Mouse (Mus musculus) gastrocnemius, postnatal 36 days (tissue): ENCODE measurements around the gene Shisa6. TPM values are rescaled to one million over a fixed set of nuclear protein-coding genes. Genes with fewer than 3 reads are reported as not detected.
A peak's percentile ranks its signal among the peaks of the same experiment; 100 is the strongest.

ENCODE experiments used
- DNase-seq, 2 experiments: peaks; one replicate each; pipeline ENCODE4 v3.0.0; 2022
- intact Hi-C: fragments of 180-260 bp; cut with DNase I; formaldehyde crosslinking; loops from one replicate; pipeline ENCODE4 v1.15.1; 2025
- long read RNA-seq, 2 experiments: library from polyadenylated mRNA; stranded (forward); transcript quantifications; one replicate each; pipeline ENCODE4 v2.0.0; 2021
- total RNA-seq, 2 experiments: library from RNA; stranded (reverse); gene quantifications; 2 replicates each; pipeline ENCODE4 v1.2.3; 2021

Shisa6 gene
- total RNA-seq, result under 1 TPM; 0.05 to 0.42 TPM
- long read RNA-seq, experiment 1, result 0 reads
- long read RNA-seq, experiment 2, result 0 reads

GRCm38 (mm10) chr11:66525371-66526045, at the start of gene Shisa6:
Shisa6 (minus strand) TSS chr11:66525964.
- DNase-seq, result no peak
- intact Hi-C loops, result no loop called here

- no peak for DNase-seq
- intact Hi-C loops, result no loop called here
Observed at GRCm38 (mm10) chr11:66573888-66574287, 48.1 kb upstream of the Shisa6 start.

- no peak for DNase-seq
- intact Hi-C loops, result no loop called here
Observed at GRCm38 (mm10) chr11:66569045-66569444, 43.3 kb upstream of the Shisa6 start.

- DNase-seq, result no peak
- intact Hi-C loops, result no loop called here
Observed at GRCm38 (mm10) chr11:66568386-66568791, 42.6 kb upstream of the Shisa6 start.

- intact Hi-C loops, result no loop called here
- no peak for DNase-seq
Observed at GRCm38 (mm10) chr11:66567382-66567781, 41.6 kb upstream of the Shisa6 start.

GRCm38 (mm10) chr11:66562274-66562673, 36.5 kb upstream of the Shisa6 start:
- intact Hi-C loops, result no loop called here

GRCm38 (mm10) chr11:66537820-66538219, 12.1 kb upstream of the Shisa6 start:
- no peak for DNase-seq
- intact Hi-C loops, result no loop called here

More at GRCm38 (mm10) chr11:66562274-66562673, 36.5 kb upstream of the Shisa6 start:
- no peak for DNase-seq

GRCm38 (mm10) chr11:66535866-66536265, 10.1 kb upstream of the Shisa6 start:
- intact Hi-C loops, result no loop called here
- DNase-seq, result no peak

GRCm38 (mm10) chr11:66535156-66535555, 9.4 kb upstream of the Shisa6 start:
- intact Hi-C loops, result no loop called here
- peak in 1 of 2 experiments; percentile 15 for DNase-seq

- no peak for DNase-seq
- intact Hi-C loops, result no loop called here
Observed at GRCm38 (mm10) chr11:66534291-66534690, 8.5 kb upstream of the Shisa6 start.

- intact Hi-C loops, result no loop called here
- no peak for DNase-seq
Observed at GRCm38 (mm10) chr11:66528146-66528545, 2.4 kb upstream of the Shisa6 start.

GRCm38 (mm10) chr11:66527343-66527742, 1.6 kb upstream of the Shisa6 start:
- no peak for DNase-seq
- intact Hi-C loops, result no loop called here

GRCm38 (mm10) chr11:66526981-66527320, 1.2 kb upstream of the Shisa6 start:
- DNase-seq, result no peak
- intact Hi-C loops, result no loop called here

GRCm38 (mm10) chr11:66526046-66526980, 549 bp upstream of the Shisa6 start:
- intact Hi-C loops, result no loop called here
- peak in 1 of 2 experiments; percentile 16 for DNase-seq

- intact Hi-C loops, result no loop called here
- DNase-seq, result no peak
Observed at GRCm38 (mm10) chr11:66524251-66524650, 1.5 kb downstream of the Shisa6 start.

GRCm38 (mm10) chr11:66522376-66522775, 3.4 kb downstream of the Shisa6 start:
- intact Hi-C loops, result no loop called here
- no peak for DNase-seq

- intact Hi-C loops, result no loop called here
- no peak for DNase-seq
Observed at GRCm38 (mm10) chr11:66519386-66519785, 6.4 kb downstream of the Shisa6 start.

- intact Hi-C loops, result no loop called here
Observed at GRCm38 (mm10) chr11:66514346-66514745, 11.4 kb downstream of the Shisa6 start.

GRCm38 (mm10) chr11:66500951-66501350, 24.8 kb downstream of the Shisa6 start:
- no peak for DNase-seq
- intact Hi-C loops, result no loop called here

More at GRCm38 (mm10) chr11:66514346-66514745, 11.4 kb downstream of the Shisa6 start:
- no peak for DNase-seq

GRCm38 (mm10) chr11:66498857-66499445, 26.8 kb downstream of the Shisa6 start:
- intact Hi-C loops, result no loop called here
- no peak for DNase-seq

GRCm38 (mm10) chr11:66496235-66496634, 29.5 kb downstream of the Shisa6 start:
- intact Hi-C loops, result no loop called here
- DNase-seq, result no peak
